Mouse (Mus musculus): Measurements from ENCODE around the gene Myl3.
A peak's percentile ranks its signal among the peaks of the same experiment; 100 is the strongest.

The Myl3 gene

DNA sequence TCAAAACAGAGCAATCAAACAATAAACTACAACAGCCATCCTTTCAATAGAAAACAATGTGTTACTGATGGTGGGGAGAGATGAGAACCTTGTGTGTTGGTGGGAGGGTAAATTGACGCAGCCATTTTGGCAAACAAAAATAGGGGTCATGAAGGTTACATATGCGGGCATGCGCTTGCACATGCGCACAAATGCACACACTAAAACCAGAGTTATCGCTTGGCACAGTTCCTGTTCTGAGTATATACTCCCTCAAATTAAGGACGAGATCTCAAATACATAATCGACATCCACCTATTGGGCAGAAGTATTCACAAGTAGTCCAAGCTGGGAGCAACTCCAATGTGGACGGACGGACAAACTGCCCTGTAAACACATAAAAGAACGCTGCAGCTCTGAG, 30.7 kb downstream of the Myl3 start:
- no peak for DNase-seq

- DNase-seq, result no peak
Observed at GRCm38 (mm10) chr9:110774403-110775268, 33.0 kb downstream of the Myl3 start.

GRCm38 (mm10) chr9:110775269-110776022, 33.8 kb downstream of the Myl3 start:
- DNase-seq, result no peak

DNA sequence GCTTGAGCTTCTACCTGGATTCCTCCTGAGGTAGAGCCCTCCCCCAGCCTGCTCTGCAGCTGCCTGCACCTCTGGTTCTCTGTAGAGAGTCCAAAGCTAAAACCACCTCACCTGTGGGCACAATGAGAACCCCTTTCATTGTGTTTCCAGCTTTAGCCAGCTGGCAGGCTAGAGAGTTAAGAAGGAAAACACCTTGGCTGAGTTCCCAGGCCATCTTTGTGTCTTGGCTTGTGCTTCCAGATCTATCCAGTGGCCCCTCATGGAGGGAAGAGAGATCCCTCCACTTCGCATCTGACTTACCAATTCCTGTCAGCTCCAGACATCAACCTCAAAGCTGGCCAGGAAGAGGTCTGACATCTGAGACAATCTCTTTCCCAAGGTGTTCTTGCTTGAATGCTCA, 36.4 kb downstream of the Myl3 start:
- no peak for DNase-seq

DNA sequence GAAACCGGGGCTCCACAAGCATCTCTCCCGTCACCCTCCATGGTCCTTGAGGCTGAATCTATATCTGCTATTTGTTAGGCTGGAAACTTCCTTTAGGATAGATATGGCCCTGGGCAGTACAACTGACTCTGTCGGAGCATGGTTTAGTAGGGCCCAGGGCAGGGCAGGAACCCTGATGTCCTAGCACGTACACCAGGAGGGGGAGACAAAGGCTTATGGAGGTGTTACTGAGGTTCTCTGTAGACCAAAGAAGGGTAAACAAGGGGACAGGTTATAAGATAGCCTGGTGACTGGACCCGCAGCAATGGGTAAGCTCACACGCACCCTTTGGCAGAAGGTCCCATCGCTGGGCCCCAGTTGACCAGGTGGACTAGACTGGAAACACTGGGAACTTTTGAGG, 36.9 kb downstream of the Myl3 start:
- DNase-seq, result no peak

DNA sequence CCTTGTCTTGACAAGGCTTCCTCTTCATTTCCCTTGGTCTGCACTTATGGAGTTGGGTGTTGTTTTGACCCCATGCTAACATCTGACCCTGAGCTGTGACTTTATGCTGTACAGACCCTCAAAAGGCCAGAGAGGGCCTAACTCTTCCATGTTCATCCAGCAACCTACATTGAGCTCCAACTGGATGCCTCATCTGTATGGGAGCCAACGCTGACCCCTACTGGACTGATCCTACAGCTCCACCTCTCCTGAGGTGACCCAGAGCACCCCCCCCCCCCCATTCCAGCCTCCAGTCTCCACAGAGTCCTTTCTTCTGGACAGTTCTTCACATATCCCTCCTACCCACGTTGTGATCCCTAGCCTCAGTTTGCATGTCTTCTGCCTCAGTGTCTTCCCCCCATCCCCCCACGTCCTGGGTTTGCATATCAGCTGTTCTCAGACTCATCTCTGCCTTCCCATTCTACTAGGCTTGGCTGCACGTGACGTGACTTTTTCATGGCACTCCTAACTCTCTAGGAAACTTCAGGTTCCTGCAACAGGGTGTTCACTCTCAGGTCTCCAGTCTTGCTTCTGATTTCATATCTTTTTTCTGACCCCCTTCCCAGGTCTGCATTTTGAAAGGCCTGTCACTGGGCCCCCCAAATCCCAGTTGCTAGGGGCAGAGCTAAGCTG, 37.7 kb downstream of the Myl3 start:
- no peak for DNase-seq

GRCm38 (mm10) chr9:110781256-110781721, 39.6 kb downstream of the Myl3 start:
- DNase-seq, result peak; percentile 94 to 96

- DNase-seq, result peak; percentile 77
Observed at GRCm38 (mm10) chr9:110781731-110782130, 40.1 kb downstream of the Myl3 start.

DNA sequence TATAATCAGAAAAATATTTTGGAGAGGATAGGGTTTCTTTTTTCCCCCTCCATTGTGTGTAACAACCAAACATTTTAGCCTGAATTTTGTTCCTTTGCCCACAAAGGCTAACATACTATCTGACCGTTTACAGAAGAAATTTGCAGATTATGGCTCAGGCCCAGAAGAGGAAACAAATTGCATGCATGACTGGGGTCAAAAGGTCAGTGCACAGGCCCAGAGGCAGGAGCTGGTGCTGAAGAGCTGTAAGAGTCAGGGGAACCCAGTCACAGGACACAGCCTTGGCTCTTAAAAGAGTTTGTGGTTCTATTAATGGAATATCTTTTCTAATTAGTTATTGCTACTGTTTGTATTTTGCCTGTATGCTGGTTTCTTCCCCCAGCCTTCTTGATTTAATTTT, 42.0 kb downstream of the Myl3 start:
- DNase-seq, result no peak

GRCm38 (mm10) chr9:110788169-110788568, 46.5 kb downstream of the Myl3 start:
- DNase-seq, result no peak

DNA sequence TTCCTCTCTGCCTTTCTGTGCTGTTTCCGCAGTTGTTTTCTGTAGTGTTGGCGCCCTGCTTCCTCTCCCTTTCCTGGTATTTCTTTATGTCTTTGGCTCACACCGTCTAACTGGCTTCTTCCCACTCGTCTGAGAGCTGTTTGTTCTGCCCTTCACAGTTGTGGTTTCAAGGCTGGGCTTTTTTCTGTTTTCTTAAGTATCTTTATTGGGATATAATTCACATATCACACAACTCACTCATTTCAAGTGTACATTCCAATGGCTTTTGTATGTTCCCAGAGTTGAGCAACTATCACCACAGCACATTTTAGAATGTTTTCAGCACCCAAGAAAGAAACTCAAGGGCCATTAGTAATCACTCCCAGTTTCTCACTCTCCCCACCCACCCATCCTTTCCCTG, 48.8 kb downstream of the Myl3 start:
- no peak for DNase-seq

GRCm38 (mm10) chr9:110797013-110797412, 55.4 kb downstream of the Myl3 start:
- no peak for DNase-seq

GRCm38 (mm10) chr9:110797866-110798265, 56.2 kb downstream of the Myl3 start, which contains the start of gene Prss42:
Gene Prss42 (plus strand): TSS chr9:110798166.
- DNase-seq, result no peak

DNA sequence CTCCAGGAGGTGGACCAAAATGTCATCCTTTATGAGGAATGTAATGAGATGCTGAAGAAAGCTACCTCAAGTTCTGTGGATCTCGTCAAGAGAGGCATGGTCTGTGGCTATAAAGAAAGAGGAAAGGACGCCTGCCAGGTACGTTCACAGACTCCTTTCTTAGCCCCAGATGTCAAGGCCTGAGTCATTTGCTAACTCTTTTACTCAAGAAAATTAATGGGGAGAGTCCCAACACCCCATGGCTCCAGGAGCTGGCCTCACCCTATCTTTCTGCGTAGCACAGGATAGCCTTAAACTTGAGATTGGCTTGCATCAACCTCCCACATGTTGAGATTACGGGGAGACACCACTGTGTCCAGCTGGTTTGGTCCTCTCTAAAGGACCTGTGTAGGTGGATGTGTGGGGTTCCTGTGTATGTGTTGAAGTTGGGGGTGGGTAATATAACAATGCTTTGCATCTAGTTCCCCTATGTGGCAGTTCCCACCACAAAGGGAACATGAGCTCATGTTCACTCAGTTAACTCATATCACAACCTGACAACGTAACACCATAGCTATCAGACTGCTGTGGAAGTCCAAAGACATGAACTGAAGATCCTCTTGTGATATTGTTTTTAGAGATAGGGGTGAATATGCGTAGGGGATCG, 59.3 kb downstream of the Myl3 start:
- no peak for DNase-seq

DNA sequence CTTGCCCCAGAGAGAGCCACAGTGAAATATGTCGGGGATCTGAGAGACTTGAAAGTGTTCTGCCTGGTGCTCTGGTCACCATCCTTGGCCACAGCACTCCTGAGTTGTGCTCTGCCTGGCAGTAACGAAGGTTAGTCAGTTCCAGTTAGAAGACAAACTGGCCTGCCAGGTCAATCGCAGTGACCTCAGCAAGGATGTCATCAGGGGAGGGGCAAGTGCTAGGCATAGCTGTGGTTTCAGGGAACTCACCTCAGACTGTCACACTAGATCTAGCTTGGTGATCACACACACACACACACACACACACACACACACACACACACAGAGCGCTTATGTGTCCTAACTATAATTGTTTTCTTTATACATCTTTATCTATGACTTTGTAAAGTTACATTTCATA, 61.6 kb downstream of the Myl3 start:
- no peak for DNase-seq

GRCm38 (mm10) chr9:110810051-110810450, 68.4 kb downstream of the Myl3 start:
- no peak for DNase-seq

GRCm38 (mm10) chr9:110813789-110814188, 72.1 kb downstream of the Myl3 start, which contains the start of gene Prss44:
Gene Prss44 (plus strand): TSS chr9:110813994.
- DNase-seq, result no peak
